Mouse (Mus musculus): ENCODE measurements around the gene Apbb1ip.

Gene Apbb1ip

GRCm38 (mm10) chr2:22895282-22896273 lies 121.7 kb downstream of the Apbb1ip start, which contains the start of gene Pdss1:
Gene Pdss1 (plus strand): TSS chr2:22895522.
- Histone ChIP-seq H3K27me3 (ENCODE audit: insufficient read depth, low read length) (no peaks in the 10 kb centered on the region), H3K9me3 (ENCODE audit: low read length) (no peaks in the 10 kb centered on the region)

GRCm38 (mm10) chr2:22903947-22904346 lies 130.1 kb downstream of the Apbb1ip start:
- Histone ChIP-seq H3K27me3 (ENCODE audit: insufficient read depth, low read length) (no peaks in the 10 kb centered on the region), H3K36me3 (ENCODE audit: insufficient read depth, low read length) (peaks cover 83% of the 10 kb centered on the region), H3K4me3 (replicated peaks; ENCODE audit: low read length) (no peak overlapping the region), H3K4me1 (replicated peaks; ENCODE audit: low read depth, low read length) (peaks cover 21% of the 10 kb centered on the region), H3K9me3 (ENCODE audit: low read length) (no peaks in the 10 kb centered on the region)
- no peak for TF ChIP-seq POU5F1 (IDR thresholded peaks at IDR 0.05; ENCODE audit: borderline replicate concordance, low read length)
- TF ChIP-seq NANOG (IDR thresholded peaks at IDR 0.05; ENCODE audit: borderline replicate concordance, low read length): no peak
- TF ChIP-seq CTCF (conservative IDR thresholded peaks at IDR 0.05; ENCODE audit: low read length): no peak

More at GRCm38 (mm10) chr2:22895282-22896273, 121.7 kb downstream of the Apbb1ip start, which contains the start of gene Pdss1:
- Histone ChIP-seq H3K4me1 (replicated peaks; ENCODE audit: low read depth, low read length) (peaks cover 54% of the 10 kb centered on the region), H3K36me3 (ENCODE audit: insufficient read depth, low read length) (peaks cover 23% of the 10 kb centered on the region), H3K4me3 (replicated peaks; ENCODE audit: low read length) (peak within 1 kb of the TSS; percentile 96)
- TF ChIP-seq NANOG (IDR thresholded peaks at IDR 0.05; ENCODE audit: borderline replicate concordance, low read length): no peak
- no peak for TF ChIP-seq POU5F1 (IDR thresholded peaks at IDR 0.05; ENCODE audit: borderline replicate concordance, low read length)
- TF ChIP-seq CTCF (conservative IDR thresholded peaks at IDR 0.05; ENCODE audit: low read length): no peak

GRCm38 (mm10) chr2:22914421-22914820 lies 140.5 kb downstream of the Apbb1ip start:
- peaks cover 95% of the 10 kb centered on the region for H3K36me3 ChIP-seq (ENCODE audit: insufficient read depth, low read length)
- TF ChIP-seq CTCF (conservative IDR thresholded peaks at IDR 0.05; ENCODE audit: low read length) (no peak), NANOG (IDR thresholded peaks at IDR 0.05; ENCODE audit: borderline replicate concordance, low read length) (no peak), POU5F1 (IDR thresholded peaks at IDR 0.05; ENCODE audit: borderline replicate concordance, low read length) (no peak)
- H3K4me1 ChIP-seq (replicated peaks; ENCODE audit: low read depth, low read length): no peaks in the 10 kb centered on the region
- H3K4me3 ChIP-seq (replicated peaks; ENCODE audit: low read length): no peak overlapping the region
- H3K9me3 ChIP-seq (ENCODE audit: low read length): no peaks in the 10 kb centered on the region
- H3K27me3 ChIP-seq (ENCODE audit: insufficient read depth, low read length): no peaks in the 10 kb centered on the region

GRCm38 (mm10) chr2:22918651-22919050 lies 144.8 kb downstream of the Apbb1ip start:
- no peaks in the 10 kb centered on the region for H3K4me1 ChIP-seq (replicated peaks; ENCODE audit: low read depth, low read length)
- H3K9me3 ChIP-seq (ENCODE audit: low read length): no peaks in the 10 kb centered on the region
- no peak overlapping the region for H3K4me3 ChIP-seq (replicated peaks; ENCODE audit: low read length)
- H3K36me3 ChIP-seq (ENCODE audit: insufficient read depth, low read length): peaks cover 73% of the 10 kb centered on the region
- no peaks in the 10 kb centered on the region for H3K27me3 ChIP-seq (ENCODE audit: insufficient read depth, low read length)
- TF ChIP-seq NANOG (IDR thresholded peaks at IDR 0.05; ENCODE audit: borderline replicate concordance, low read length) (no peak), CTCF (conservative IDR thresholded peaks at IDR 0.05; ENCODE audit: low read length) (no peak), POU5F1 (IDR thresholded peaks at IDR 0.05; ENCODE audit: borderline replicate concordance, low read length) (no peak)
